Mouse (Mus musculus) heart, adult 8-10 months (tissue): ENCODE measurements around the gene Chpt1. TPM values are rescaled to one million over a fixed set of nuclear protein-coding genes. Genes with fewer than 3 reads are reported as not detected.
A peak's percentile ranks its signal among the peaks of the same experiment; 100 is the strongest.
"Not testable (repeated sequence)": the region's sequence is repeated elsewhere in the genome, so short reads cannot be mapped to it uniquely, and the experiment has no call there.

Experiments used
- DNase-seq: peaks from one replicate; pipeline ENCODE4 v3.0.0; 2022; ENCODE audit warnings: low spot score
- total RNA-seq, 4 experiments: library from RNA; stranded (reverse); gene quantifications; 2 replicates each; pipeline ENCODE4 v1.2.4; 2022

Gene Chpt1
- total RNA-seq, 4 experiments from 2014 or later, result 304 to 364 (median 338) TPM

DNA sequence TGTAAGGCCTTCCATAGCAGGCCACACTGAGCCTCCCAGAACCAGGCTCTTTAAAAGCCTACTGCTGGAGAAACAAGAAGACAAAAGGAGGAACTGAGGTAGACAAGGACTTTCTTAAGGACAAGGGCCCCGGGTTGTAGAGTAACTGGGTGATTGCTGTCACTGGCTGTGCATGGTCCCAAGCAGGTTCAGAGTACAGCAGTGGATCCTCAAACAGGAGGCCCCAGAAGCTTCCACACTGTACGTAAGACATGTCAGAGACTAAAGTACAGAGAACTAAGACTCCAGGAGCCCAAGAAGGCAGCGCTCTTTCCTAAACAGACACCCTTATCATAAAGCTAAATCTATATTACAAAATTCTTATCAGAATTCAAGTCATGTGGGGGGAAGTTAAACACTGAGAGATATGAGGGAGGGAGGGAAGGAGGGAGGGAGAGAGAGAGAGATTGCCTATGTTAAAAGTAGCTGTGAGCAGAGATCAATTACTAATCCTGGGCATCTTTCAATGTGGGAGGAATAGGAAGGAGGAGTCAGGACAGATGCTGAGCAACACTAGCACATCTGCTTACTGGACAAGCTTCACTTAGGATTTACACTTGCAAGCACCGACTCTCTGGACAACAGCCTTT, 8.8 kb downstream of the Chpt1 start:
- DNase-seq, result no peak

GRCm38 (mm10) chr10:88492658-88493057, 11.2 kb downstream of the Chpt1 start:
- DNase-seq, result no peak

GRCm38 (mm10) chr10:88491632-88492031, 12.2 kb downstream of the Chpt1 start:
- no peak for DNase-seq

- no peak for DNase-seq
Observed at GRCm38 (mm10) chr10:88488629-88489028, 15.2 kb downstream of the Chpt1 start.

DNA sequence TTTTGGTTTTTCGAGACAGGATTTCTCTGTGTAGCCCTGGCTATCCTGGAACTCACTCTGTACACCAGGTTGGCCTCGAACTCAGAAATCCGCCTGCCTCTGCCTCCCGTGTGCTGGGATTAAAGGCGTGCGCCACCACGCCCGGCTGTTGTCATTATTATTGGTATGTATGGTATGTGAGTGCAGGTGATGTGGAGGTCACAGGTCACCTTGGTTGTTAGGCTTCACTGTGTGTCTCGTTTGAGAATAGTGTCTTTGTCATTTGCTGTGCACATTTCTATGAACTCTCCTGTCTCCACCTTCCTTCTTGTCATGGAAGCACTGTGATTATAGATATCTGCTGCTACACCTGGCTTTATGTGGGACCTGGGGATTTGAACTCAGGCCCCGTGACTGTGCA, 21.0 kb downstream of the Chpt1 start:
- DNase-seq, result not testable (repeated sequence)

DNA sequence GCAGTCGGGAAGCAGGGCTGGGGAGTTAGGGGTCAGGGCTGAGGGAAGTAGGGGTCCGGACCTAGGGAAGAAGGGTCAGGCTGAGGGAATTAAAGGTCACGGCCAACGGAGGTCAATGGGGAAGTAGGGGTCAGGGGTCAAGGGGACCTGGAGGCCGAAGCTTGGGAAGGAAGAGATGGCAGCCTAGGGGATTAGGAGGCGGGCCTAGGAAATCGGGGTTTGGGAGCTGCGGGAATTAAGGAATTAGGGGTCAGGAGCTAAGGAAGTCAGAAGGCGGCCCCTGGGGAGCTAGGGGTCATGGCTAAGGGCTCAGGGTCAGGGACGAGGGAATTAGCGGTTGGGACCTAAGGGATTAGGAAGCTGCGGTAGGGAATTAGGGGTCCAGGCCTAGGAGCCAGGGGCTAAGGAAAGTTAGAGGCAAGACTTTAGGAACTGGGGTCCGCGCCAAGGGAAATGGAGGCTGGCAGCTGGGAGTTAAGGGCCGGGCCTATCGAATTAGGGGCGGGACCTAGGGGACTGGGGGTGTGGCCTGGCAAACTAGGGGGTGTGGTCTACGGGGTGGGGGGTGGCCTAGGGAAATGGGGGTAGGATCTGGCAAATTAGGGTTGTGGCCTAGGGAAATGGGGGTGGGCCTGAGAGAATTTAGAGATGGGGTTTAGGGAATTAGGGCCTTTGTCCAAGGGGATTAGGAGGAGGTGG, 43.6 kb downstream of the Chpt1 start:
- DNase-seq, result no peak

GRCm38 (mm10) chr10:88459502-88459992, 44.3 kb downstream of the Chpt1 start, which contains the start of gene Sycp3:
Gene Sycp3 (plus strand): TSS chr10:88459569.
- DNase-seq, result no peak

DNA sequence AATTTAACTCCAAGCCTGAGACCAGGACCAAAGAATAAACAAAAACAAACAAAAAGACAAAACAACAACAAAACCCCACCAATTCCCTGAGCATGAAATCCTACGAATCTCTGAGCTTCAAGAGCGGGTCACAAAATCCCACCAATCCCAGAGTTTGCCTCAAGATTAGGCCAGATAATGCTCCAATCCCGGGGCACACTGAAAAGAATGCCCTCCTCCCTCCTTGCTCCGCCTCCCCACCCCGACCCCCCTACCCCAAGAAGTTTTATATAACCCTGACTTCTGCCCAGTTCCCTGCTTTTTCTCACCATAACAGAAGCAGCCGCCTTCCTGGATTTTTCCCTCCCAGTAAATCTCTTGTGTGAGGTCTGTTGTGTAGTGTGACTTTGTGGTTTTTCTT, 46.1 kb downstream of the Chpt1 start:
- no peak for DNase-seq

DNA sequence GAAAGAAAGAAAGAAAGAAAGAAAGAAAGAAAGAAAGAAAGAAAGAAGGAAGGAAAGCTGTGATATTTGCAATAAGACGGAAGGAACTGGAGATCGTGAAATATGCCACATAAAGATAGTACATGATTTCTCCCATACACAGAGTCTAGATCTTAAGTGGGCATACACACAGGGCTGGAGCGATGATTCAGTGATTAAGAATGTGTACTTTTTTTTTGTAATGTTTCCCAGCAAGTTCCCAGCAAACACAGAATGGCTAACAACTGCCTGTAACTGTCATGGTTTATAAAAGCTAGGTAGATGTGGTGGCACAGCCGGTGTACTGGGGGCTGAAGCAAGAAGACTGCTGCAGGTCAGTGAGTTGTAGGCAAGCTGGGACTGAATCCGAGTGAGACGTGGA, 51.9 kb downstream of the Chpt1 start:
- no peak for DNase-seq

GRCm38 (mm10) chr10:88451221-88451620, 52.7 kb downstream of the Chpt1 start:
- peak; percentile 25 for DNase-seq

DNA sequence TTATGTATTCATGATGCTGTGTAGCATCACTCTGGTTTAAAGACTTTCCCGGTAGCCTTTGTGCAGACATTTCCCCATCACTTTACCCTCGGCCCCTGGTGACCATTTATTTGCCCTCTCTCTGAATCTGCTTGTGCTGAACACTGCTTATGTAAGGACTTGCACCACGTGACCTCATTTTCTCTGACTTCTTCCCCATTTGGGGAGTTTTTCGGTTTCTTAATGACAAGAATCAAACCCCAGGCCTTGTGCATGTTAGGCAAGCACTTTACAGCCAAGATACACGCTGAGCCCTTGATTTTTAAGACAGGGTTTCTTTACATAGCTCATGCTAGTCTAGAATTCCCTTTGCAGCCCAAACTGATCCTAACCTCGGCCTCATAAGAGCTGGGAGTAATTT, 62.6 kb downstream of the Chpt1 start:
- DNase-seq, result peak; percentile 5

DNA sequence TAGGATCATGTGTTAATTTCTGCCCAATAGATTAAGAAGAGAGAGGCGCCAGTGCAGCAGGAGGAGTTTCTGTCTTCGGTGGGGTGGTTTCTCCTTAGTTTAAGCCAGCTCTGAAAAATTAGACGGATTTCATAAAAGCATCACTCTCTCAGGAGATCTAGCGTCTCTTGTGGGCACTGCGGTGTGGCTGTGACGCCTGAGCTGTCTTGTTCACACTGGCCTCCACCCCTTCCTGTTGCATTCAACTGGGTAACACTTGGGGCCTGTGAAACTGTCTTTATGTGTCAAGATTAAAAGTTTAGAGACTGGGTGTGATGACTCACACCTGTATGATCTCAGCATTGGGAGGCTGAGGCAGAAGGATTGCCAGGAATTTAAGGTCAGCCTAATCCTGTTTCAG, 75.9 kb downstream of the Chpt1 start:
- DNase-seq, result no peak

DNA sequence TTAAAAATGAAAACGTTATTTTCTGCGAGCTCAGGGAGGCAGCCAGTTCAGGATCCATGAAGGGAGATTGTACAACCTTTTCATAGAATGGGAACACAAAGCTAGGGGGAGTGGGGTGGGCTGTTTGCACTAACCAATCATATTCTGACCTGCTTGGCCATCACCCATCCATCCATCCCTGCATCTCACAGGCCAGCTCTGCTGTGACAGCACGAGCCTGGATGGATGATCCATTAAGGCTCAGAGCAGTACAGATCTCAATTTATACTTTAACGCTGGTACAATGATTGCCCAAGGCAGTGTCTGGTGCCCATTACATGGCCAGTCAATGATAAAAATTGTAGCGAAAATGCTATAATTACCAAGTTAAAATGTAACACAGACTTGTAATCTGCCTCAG, 77.0 kb downstream of the Chpt1 start:
- DNase-seq, result no peak

- peak; percentile 74 for DNase-seq
Observed at GRCm38 (mm10) chr10:88426158-88426816, 77.6 kb downstream of the Chpt1 start.

GRCm38 (mm10) chr10:88420655-88421435, 83.0 kb downstream of the Chpt1 start:
- DNase-seq, result no peak

- DNase-seq, result no peak
Observed at GRCm38 (mm10) chr10:88420141-88420541, 83.7 kb downstream of the Chpt1 start.

- no peak for DNase-seq
Observed at GRCm38 (mm10) chr10:88417686-88418085, 86.2 kb downstream of the Chpt1 start.

DNA sequence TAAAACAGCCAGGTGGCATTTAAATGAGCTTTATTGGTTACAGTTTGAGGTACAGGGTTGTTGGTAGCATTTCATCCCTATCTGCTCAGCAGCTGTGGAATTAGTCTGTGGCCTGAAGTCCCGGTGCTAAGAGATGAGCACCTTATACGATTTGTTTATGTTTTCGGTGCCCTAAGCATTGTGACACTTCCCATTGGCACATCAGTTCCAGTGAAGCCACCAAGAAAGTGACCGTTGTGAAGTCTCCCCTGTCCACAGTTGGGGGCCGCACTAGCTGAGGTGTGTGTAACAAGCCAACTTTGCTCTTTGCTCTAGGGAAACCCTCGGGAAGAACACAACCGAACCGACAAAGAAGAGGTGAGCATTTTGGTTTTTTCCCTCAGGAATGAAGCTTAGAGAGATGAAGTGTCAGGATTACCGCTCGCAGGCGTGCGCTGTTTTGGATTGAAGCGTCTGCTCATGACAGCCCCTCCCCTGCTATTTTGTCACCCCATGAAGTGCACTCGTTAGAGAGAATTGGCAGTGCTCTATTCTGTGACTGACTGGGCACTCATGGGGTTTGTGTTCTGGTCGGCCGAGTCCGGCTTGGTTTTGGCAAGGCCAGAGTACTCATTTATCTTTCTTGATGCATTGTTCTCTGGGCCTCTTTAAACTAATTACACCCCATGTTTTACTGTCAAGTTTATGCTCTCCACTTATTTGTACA, 91.4 kb downstream of the Chpt1 start:
- no peak for DNase-seq

DNA sequence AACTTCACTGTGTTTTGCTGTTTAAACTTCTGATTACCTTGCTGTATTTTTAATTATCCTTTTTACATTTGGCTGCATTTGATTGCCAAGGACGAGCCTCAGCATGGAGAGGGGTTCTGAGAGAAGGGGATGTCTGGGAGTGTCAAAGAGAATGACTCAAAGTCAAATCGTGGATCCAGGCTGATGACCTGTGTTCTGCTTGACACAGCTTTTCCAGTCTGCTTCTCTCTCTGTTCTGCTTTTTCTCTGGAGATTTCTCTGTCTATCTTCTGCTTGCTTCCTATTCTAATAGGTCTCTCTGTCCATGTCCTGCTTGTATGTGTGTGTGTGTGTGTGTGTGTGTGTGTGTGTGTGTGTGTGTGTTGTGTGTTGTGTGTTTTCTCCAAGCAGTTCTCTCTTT, 94.1 kb downstream of the Chpt1 start:
- DNase-seq, result no peak

GRCm38 (mm10) chr10:88407875-88408631, 95.8 kb downstream of the Chpt1 start:
- no peak for DNase-seq

- DNase-seq, result peak; percentile 71
Observed at GRCm38 (mm10) chr10:88405812-88406211, 98.1 kb downstream of the Chpt1 start.
